Mouse (Mus musculus) small intestine, adult 2 months (tissue): ENCODE data around the gene Stk24.

ENCODE experiments used
- CTCF ChIP-seq: fragments of 200-500 bp; IDR thresholded peaks from 2 replicates; pipeline ENCODE4 v1.5.1; 2012; ENCODE audit warnings: low read depth, mild to moderate bottlenecking, control low read depth, inconsistent platforms, low read length, moderate library complexity, mixed read lengths; ENCODE audit not compliant: insufficient replicate concordance, insufficient read length; ENCODE audit errors: extremely low read depth
- POLR2A ChIP-seq: fragments of 200-500 bp; IDR thresholded peaks from 2 replicates; pipeline ENCODE4 v1.6.1; 2012; ENCODE audit warnings: low read depth, mild to moderate bottlenecking, control low read depth, inconsistent platforms, low read length, moderate library complexity

DNA sequence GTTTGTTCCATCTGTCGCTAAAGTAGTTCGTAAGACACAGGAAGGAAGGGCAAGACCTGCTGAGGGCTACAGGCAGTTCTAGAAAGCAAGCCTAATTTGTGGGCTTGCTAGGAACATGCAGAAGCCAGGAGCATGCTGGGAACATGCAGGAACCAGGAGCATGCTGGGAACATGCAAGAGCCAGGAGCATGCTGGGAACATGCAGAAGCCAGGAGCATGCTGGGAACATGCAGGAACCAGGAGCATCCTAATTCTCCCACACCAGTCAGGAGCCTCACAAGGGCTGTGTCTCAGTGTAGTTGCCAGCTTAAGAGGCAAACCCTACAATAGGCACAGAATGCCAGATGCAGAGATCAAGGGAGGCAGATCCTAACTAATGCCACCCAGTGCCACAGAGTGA is 53.4 kb downstream of the Stk24 start:
- TF ChIP-seq CTCF (no peak), POLR2A (no peak)
